Mouse (Mus musculus) lung, adult 2 months (tissue): Measurements from ENCODE around the gene Rassf7.

ENCODE experiments used
- CTCF ChIP-seq: fragments of 200-500 bp; IDR thresholded peaks from 2 replicates; pipeline ENCODE4 v1.5.1; 2011; ENCODE audit warnings: mild to moderate bottlenecking, low read length, control low read depth; ENCODE audit not compliant: insufficient read depth
- POLR2A ChIP-seq: fragments of 200-500 bp; IDR thresholded peaks from 2 replicates; pipeline ENCODE4 v1.6.1; 2011; ENCODE audit warnings: low read depth, mild to moderate bottlenecking, control low read depth, low read length, borderline replicate concordance; ENCODE audit errors: extremely low read depth

- no peak for TF ChIP-seq CTCF
- no peak for TF ChIP-seq POLR2A
Observed at GRCm38 (mm10) chr7:141196619-141197282, 18.9 kb upstream of the Rassf7 start.
